Mouse (Mus musculus): ENCODE results near the gene Tekt4.

Tekt4 gene

DNA sequence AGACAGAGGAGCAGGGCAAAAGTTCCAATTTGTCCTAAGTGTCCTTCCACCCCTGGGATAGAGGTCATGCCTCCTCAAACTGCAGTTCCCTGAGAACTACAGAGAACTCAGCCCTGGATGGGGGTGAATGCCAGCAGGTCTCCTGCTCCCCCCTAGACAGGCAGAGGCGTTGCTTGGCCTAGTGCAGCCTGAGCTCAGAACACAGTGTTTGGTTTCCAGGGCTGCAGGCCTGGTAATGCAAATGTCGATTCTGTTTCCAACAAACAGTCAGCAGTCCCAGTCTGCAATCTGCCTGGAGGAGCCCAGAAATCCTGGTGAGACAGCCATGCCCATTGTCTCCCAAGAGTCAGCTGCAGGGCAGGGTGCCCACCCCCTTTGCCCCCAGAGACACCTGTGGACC lies at the start of gene Tekt4:
Tekt4 (plus strand) TSS at position 344 of the 400 bp plus-strand sequence.
- DNase-seq (ENCODE audit: low spot score): no peak

DNA sequence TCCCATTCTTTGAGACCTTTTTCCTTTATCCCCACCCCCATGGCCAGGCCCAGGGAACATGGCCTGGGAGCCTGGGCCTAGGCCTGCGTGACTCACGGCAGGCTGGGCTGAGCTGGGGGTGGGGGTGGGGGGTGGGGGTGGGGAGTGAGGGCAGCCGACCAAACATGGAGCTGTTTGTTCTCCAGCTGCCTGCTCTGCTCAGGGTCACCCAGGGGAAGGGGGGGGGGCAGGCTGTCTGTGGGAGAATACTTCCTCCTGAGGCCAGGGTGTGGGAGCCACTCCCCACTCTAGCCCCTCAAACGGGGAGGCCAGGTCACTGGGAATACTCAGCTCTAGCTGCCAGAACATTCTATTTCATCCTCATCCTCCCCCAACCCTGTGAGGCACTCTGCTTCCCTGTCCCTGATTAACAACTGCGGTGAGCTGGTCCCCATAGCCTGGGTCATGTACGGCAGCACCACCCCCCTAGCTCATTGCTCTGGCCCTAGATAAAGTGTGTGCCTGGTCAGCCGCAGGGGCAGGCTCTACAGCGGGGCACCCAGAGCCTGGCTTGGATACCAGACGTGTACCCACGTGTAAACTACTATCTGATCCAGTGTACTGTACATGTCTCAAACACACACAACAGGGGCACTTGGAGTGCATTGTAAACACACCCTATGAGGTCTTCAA lies 49.1 kb upstream of the Tekt4 start:
- no peak for DNase-seq (ENCODE audit: low spot score)

DNA sequence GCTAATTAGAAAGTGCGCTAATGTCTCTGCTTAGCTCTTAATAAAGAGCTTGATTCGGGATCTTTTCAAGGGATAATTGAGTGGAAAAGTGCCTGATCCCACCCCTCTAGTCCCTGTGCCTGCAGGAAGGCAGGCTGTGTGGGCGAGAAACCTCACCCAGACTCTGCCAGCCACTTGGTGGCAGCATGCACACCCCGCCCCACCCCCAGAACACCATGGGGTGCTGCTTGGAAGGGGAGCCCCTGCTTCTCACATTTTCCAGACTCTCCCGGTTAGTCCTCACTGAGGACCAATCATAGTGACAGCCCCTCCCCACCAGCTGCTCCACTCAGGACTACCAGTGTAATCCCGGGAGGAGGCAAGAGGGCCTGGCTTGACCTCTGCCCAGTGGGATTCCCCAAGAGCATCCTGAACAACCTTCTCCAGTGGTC lies 48.4 kb upstream of the Tekt4 start:
- DNase-seq (ENCODE audit: low spot score): peak; percentile 31

DNA sequence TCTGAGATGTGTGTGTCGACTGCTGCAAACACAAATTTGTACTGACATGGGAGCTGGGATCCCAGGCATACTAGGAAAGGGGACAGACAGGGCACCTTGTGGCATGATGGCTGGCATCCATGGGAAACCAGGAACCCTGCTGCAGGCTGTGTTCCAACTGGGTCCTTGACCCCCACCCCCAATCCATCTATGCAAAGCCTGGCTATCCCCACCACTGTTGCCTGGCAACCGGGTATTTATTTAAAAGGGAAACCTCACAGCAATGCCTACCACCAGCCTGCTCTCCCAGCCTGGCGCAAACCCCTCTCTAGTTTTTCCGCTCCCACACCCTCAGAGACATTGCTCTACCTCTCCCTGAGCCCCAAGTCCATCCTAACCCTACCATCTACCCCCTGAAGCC lies 47.1 kb upstream of the Tekt4 start:
- DNase-seq (ENCODE audit: low spot score): no peak

DNA sequence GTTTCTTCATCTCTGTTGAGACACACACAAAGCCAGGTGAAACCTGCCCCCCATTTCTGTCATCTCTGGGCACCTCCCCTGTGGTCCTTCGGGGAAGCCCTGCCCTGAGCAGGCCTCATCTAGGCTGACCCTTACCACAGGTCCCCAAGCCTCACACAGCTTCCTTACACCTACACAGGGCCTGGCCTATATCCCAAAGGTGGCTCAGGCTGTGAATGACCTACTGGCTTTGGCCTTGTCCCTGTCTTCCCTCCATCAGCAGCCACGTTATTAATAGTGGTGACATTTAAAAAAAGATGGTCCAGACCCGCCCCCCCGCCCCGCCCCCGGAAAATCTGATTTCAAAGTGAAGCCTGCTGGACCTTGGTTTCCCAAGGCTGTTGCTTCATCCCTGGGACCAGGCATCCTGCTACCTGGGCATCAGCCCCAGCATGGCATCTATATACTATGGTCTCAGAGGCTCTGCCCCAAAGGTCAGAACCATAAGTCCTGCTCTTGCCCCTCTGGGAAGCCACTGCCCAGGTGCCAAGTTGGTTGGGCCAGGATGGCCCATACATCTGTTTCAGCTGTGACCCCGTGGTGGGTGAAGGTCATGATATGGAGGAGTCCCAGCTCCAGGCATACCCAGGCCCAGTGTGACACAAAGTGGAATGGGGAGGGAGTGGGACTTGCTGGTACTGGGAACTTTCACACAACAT lies 46.0 kb upstream of the Tekt4 start:
- DNase-seq (ENCODE audit: low spot score): no peak

DNA sequence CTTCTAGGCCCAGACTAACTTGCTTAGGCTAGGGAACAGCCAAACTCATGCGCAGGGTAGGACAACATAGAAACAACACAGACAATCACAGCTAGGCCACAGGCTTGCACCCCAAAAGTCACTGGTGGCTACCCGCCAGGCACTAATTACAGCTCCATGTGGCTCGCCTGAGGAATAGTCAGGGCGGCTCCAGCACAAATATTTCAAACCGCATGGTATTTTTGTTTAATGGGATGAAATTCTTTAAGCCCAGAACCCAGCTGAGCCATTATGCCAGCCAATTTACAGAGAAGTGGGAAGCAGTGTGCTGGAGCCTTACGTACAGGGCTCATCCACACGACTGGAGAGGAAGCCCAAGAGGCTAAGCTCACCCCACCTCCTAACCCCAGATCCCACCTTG lies 44.8 kb upstream of the Tekt4 start:
- DNase-seq (ENCODE audit: low spot score): no peak

DNA sequence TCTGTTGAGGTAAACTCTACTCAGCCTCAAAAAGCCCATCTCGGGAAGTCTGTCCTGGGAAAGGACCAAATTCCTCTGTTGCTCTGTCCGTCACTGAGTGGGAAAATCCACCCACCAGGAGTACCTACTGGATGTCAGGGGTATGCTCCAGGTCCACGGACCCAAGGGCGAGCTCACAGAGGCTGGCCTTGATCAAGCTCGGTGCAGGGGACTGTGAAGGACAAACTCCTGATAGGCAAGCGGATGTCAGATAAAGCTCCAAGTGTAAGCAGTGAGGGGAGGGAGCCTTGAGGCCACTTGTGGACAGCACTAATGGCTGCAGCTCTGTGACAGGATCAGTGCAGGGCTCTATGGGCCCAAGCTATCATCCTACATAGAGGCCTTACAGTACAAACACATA lies 44.2 kb upstream of the Tekt4 start:
- DNase-seq (ENCODE audit: low spot score): no peak

DNA sequence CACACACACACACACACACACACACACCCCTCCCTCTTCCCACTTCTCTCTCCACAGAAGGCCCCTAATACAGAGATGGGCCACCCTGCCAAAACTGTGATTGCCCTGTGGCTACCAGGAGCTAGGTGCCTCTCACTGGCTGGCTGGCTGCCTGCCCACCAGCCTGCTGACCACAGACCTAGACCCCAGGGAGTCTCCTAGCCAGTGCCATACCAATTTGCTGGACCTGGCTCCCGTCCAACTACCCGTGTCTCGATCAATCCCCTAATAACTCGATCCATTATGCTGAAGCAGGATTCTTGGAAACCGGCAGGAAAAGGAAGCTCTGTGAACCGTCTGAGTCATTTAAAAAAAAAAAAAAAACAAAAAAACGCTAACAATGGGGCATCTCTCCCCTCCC lies 43.6 kb upstream of the Tekt4 start:
- DNase-seq (ENCODE audit: low spot score): no peak

DNA sequence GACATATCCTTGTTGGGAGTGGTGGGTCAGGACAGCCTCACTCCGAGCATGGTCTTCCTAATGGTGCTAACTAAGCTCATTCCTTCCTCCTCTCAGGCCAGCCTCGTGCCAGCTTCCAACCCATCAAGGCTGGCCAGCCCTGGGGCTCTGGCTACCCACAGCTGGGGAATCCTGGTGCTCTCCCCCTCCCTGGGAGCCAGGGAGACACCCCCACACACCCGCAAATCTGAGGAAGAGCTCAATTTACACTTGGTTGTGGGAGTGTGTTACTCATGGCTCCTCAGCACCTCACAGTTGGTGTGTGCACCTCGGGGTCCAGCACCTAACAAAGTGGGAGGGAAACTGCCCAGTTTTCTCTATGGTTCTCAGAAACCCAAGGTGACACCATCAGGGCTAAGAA lies 43.2 kb upstream of the Tekt4 start:
- DNase-seq (ENCODE audit: low spot score): no peak

DNA sequence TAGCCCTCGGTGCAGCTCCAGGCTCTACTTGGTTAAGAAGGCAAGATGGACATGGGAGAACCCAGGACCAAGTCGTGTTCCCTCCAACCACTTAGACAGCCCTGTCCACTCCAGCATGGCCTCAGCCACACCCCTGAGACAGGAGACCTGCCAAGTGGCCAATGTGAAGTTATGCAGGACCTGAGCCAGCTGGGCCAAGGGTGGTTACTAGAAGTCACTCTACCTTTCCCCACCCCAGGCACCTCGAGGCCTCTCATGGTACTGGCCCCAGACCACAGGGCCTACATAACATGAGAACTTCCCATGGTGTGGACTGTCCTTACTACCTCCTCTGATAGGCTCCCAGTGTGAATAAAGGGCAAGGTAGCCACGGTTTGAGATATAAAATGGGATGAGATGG lies 40.2 kb upstream of the Tekt4 start:
- DNase-seq (ENCODE audit: low spot score): no peak

DNA sequence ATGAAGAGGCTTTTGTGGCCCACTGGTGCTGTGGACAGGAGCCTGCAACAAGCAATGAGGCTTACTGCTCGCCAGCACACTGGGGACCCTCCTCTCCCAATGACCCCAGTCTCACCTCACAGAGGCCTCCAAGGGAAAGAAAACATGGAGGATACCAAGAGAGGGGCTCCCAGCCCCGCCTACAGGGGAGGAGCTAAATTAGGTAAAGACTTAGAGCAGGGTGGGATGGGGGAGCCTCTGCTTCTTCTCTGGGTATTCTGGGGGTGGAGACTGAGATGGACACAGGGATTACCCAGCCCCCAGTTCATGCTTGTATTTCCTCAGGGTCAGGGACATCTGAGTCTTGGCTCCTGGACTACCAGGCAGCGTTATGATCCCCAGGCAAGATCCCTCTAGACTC lies 39.5 kb upstream of the Tekt4 start:
- no peak for DNase-seq (ENCODE audit: low spot score)

DNA sequence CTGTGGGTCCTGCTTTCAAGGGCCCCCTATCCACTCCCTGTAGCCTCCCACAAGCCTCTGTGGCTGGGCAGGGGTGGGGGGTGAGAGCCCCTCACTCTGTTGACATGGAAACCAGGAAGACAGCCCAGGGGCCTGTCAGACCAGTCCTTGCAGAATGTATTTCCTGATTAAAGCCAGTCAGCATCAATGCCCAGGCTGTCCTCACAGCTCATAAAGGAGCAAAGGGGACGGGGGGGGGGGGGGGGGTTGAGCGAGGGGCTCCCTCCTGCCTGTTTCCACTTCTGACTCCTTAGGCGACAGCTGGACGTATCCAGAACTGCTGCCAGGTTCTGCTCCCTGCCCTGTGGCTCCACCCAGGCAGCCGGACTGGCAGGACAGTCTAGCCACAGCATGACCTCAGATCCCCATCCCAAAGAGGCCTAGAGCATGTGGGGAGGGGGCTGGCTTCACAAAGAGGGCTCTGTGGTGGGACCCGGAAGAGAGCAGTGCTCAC lies 38.9 kb upstream of the Tekt4 start:
- peak; percentile 57 for DNase-seq (ENCODE audit: low spot score)

DNA sequence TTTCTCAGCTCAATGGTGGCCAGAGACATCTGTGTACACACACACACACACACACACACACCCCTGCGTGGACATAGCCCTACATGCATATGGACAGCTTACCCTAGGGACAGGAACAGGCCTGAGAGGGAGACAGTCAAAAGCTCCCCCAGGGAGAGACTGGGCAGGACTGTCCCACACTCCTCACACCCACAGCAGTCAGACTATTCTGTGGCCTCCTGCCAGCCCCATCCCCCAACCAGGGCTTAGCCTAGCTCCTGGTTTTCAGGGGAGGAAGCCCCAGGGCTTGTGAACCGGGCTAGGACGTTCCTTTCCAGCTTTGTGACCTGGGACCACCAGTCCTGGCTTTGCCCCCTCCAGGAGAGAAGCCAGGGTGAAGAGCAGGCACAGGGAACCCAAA lies 38.2 kb upstream of the Tekt4 start:
- no peak for DNase-seq (ENCODE audit: low spot score)

DNA sequence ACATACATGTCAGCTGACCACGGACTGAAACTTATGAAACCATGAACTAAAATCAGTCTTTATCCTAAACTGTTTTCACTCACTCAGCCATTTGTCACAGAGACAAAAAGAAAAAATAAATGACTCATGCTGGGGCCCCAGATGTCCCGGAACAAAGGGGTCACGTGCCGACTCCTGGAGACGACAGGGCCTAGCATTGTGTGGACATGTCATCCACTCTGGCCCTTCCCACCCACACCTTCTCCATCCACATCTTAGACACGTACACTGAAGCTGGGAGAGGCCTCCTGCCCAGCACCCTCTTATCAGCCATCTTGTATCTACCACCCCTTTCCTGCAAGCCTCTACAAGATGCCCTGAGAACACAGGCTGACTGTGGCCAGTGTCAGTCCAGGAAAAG lies 36.4 kb upstream of the Tekt4 start:
- DNase-seq (ENCODE audit: low spot score): no peak

DNA sequence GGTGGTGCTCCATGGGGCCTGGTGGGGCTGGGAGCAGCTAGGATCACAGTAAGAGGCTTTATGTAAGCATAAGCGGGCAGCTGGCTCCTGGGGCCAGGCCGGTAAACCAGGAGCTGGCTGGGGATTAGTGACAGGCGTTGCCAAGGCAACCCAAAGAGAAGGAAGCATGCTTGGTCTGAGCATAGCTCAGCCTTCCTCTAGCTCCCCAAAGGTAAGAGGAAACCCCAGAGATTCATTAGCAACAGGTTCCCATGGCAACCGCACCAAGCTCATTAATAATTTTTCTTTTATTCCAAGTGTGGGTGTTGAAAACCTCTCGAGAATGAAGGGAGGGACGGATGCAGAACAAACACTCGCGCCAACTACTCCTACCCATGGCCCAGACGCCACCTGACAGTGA lies 35.5 kb upstream of the Tekt4 start:
- peak; percentile 67 for DNase-seq (ENCODE audit: low spot score)

DNA sequence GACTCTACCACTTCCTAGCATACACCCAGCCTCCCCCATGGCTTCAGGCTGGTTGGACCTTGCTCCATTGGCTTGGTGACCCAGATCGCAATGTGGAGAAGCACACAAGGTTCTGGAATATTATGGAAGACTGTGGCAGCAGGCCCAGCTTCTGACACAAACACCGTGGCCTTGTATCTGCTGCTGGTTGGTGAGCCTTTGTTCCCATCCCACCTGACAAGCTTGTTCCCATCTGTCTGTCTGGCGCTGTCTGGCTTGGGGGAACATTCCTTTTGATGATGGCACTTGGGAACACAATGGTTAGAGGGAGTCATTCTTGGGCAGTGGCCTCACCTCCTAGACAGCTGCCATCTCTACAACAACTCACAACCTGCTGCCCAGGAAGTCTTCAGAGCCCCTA lies 33.4 kb upstream of the Tekt4 start:
- no peak for DNase-seq (ENCODE audit: low spot score)

DNA sequence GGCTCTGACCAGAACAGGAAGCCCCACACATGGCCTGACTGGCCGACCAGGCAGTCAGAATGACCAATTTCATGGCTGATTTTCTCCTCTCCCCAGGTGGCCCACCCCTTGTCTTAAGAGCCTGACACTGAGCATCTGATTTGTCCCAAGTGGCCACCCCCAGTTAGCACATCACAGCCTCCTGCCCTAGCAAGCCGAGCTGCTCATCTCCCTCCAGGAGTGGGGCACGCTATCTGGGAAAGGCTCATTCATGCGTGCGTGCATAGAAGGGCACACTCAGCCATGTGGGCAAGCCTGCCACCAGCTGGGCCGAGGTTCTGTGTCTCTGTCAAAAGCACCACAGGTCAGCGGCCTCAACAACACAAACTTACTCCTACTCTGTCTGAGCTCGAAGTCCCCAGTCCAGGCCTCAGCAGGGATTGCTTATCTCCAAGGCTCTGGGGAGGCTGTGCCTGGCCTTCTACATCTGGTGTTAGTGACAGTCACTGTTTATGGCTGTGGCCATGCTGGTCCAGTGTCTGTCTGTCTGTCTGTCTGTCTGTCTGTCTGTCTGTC lies 29.8 kb upstream of the Tekt4 start:
- no peak for DNase-seq (ENCODE audit: low spot score)

DNA sequence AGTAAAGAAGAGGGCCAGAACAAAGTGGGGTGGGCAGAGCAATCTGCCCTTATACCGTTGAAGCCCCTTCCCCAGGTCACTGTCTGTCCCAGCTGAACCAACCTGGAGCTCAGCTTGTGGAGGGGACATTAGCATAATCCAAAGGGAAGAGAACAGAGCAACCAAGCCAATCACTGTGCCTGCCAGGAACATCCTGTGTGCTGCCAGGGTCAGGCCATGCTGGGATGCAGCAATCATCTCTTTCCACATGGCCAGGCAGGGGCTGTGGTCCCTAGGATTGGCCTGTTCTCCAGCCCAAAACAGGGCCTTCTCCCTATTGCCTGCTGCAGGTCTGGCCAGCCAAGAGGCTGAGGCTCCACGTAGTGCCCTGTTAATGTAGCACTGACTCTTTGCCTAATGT lies 28.4 kb upstream of the Tekt4 start:
- DNase-seq (ENCODE audit: low spot score): no peak

DNA sequence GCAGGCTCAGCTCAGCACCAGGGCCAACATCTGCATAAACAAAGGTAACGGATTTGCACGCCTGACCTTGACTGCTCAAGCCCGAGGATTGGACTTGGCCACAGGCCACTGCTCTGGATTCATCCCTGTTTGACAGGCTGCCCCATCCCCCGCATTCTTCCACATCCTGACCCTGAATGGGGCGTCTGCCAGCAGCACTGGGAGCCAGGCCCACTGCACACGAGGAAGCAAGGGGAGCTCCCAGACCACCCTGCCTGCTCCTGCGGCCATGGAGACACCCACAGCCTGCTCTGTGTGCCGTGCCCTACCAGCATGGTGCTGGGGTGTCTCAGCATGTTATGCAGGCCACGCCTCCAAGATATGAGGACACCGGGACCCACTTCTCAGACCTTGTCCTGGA lies 27.0 kb upstream of the Tekt4 start:
- peak; percentile 61 for DNase-seq (ENCODE audit: low spot score)

DNA sequence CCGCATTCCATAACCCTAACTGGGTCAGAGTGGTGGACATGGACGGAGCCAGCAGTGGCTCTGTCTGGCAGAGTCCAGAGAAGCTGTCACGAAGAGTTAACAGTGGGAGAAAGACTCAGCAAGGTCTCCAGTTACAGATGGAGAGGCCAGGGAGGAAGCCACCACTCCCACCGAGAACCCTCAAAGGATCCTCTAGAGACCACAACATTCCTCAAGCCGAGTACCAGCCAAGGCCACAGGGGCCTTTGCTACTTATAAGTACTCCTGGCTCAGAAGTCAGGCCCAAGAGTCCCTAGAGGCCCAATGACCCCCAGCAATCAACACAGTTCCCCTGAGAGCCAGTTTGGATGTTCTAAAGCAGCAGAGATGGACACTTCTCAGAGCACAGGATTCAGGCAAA lies 25.2 kb upstream of the Tekt4 start:
- no peak for DNase-seq (ENCODE audit: low spot score)

DNA sequence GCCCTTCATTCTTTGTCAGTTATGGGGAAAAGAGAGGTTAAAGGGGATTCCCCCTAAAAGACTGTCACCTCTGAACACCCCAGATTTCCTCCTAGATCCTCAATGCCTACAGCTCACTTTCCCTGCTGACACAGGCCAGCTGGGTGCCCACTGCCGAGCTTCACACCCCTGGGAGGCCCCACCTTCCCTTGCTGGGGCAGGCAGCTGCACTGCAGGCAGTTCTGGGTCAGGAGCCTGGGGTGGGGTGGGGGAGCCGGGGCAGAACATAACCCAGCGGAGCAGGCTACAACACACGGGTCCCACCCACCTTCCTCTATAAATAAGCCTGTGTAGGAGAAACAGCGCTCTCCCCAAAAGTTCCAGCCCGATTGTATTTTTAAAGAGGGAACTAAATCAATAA lies 24.5 kb upstream of the Tekt4 start:
- no peak for DNase-seq (ENCODE audit: low spot score)

DNA sequence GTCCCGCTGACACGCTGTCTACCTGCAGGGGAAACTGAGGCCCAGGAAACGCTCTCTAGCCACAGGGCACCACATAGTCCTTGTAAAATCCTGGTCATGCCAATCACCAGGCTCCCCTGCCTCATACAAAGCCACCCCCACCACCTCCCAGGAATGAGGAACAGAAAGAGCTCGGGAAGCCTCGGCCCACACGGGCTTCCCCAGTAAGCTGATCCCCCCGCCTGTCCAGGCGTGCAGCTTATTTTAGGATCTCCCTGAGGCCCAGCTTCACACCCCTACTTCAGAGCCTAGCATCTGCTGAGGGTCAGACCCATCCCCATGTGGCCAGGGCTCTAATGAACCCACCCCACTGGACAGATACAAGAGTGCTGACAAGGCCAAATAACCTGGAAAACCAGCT lies 23.9 kb upstream of the Tekt4 start:
- DNase-seq (ENCODE audit: low spot score): no peak

DNA sequence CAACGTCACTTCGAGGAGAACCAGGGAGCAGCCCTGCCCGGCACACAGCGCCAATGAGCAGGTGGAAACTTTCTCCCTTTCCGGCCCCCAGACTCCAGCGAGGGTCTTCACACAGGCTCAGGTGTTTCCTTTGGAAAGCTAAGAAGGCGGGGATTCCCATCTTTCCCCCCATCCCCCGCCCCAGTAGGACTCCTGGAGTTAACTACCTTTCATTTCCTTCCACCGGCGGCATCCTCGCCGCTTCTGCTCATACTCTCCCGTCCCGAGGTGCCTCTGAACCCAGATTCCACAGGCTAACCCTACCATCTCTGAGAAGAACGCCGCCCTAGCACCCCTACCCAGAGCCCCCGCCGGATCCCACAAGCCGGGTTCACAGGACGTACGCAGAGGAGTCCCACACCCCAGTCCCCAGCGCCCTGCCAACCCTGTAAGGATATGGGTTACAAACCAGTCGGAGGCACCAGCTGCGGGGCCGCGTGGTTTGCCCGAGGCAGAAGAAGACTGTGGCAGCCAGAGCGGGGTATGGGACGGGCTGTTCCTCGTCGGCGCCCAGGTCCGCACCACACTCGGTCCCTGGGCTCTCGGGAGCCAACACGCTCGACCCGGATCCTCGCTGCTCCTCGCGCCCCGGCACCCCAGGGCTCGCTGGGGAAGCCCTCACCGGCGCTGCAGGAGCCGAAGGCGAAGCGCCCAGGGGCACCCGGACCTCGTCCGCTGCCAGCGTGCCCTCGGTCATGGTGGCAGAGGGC lies 21.8 kb upstream of the Tekt4 start:
- DNase-seq (ENCODE audit: low spot score): peak; percentile 28
